Mouse (Mus musculus) lung, postnatal 0 days (tissue): ENCODE measurements around the gene Poln.

ENCODE experiments used
- CTCF ChIP-seq: IDR thresholded peaks from 2 replicates; pipeline ENCODE4 v1.5.1; 2016; ENCODE audit warnings: antibody characterized with exemption, mild to moderate bottlenecking
- EP300 ChIP-seq: IDR thresholded peaks from 2 replicates; pipeline ENCODE4 v1.6.1; 2016; ENCODE audit warnings: antibody characterized with exemption, mild to moderate bottlenecking, control low read depth

GRCm38 (mm10) chr5:34185791-34186190, 16.5 kb upstream of the Poln start:
- TF ChIP-seq CTCF (no peak), EP300 (no peak)
